Mouse (Mus musculus): ENCODE data around the gene Fcamr.

DNA sequence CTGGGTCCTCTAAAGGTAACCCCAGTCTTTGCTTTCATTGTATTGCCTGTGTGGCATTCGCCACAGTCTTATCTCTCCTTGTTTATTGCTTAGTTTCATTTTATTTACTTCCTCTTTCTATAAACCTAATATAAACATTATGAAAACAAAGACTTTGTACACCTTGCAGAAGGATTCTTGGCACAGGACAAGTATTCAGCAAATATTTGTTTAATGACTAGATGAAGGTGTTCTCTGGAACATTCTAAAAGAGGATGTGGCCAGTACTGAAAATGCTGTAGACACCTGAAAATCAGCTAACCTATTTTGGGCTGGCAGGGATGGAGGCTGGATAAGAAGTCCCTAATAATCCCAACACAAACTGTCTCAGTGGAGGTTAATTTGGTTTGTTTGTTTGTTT, 39.1 kb upstream of the Fcamr start:
- TF ChIP-seq ZMIZ1 (IDR thresholded peaks at IDR 0.05; ENCODE audit: low read depth, low read length) (no peak), SMC3 (IDR thresholded peaks at IDR 0.05; ENCODE audit: low read depth, low read length) (no peak), CHD2 (IDR thresholded peaks at IDR 0.05; ENCODE audit: low read length) (no peak), CTCF (conservative IDR thresholded peaks at IDR 0.05 in 1 of 2, IDR thresholded peaks at IDR 0.05 in 1 of 2; ENCODE audit: low read depth in 2 of 2, low read length in 2 of 2) (no peak), ZNF384 (IDR thresholded peaks at IDR 0.05; ENCODE audit: low read depth, low read length) (no peak), RCOR1 (conservative IDR thresholded peaks at IDR 0.05; ENCODE audit: low read depth, low read length) (no peak), USF2 (conservative IDR thresholded peaks at IDR 0.05; ENCODE audit: low read depth, low read length) (no peak)
